Comparison of ENCODE assay signal across 8 mouse cellular contexts in genomic region chr13:59770164-59770562, GRCm38 (mm10). TPM values are rescaled to one million over a fixed set of nuclear protein-coding genes. Genes with fewer than 3 reads are reported as not detected.
A peak's percentile ranks its signal among the peaks of the same experiment; 100 is the strongest.
DNase-seq lines count a peak whose midpoint lies in the region; ATAC-seq and TF ChIP-seq lines count a peak whose summit lies in the region.

No protein-coding gene starts in this region.

- POLR2A ChIA-PET in Patski (lab: Charles Lee) = no interaction called here

- peak overlapping the region; percentile 95 for H3K27ac ChIP-seq in hindbrain, embryonic 12.5 days
- H3K27ac ChIP-seq in lung, postnatal 0 days (ENCODE audit: low read length) = peak overlapping the region; percentile 99

- in situ Hi-C loops in Patski (cut with MboI; ENCODE audit: low pct_unique_long_range_greater_than_20kb) = no loop called here

- peak overlapping the region; percentile 88 for H3K4me3 ChIP-seq in hindbrain, embryonic 12.5 days
- H3K4me3 ChIP-seq in lung, postnatal 0 days (ENCODE audit: low read depth, low read length) = peak overlapping the region; percentile 82

- no peaks in the 10 kb centered on the region for H3K27me3 ChIP-seq in Patski
- no peaks in the 10 kb centered on the region for H3K27me3 ChIP-seq in hindbrain, embryonic 12.5 days
- H3K27me3 ChIP-seq in lung, postnatal 0 days (replicated peaks; ENCODE audit: insufficient read depth, low read length) = no peaks in the 10 kb centered on the region

- no peaks in the 10 kb centered on the region for H3K9me3 ChIP-seq in hindbrain, embryonic 12.5 days (replicated peaks)
- no peaks in the 10 kb centered on the region for H3K9me3 ChIP-seq in lung, postnatal 0 days (ENCODE audit: low read length)

- TF ChIP-seq EP300 in lung, postnatal 0 days (IDR thresholded peaks at IDR 0.05) = peak; percentile 39; the same call in 1 of the 2 replicates

- under 1% methylated on average over 28 of the region's 28 CpGs for WGBS in hindbrain, embryonic 12.5 days
- under 1% methylated on average over 28 of the region's 28 CpGs for WGBS in lung, postnatal 0 days

- peak overlapping the region; percentile 64 for H3K4me2 ChIP-seq in hindbrain, embryonic 12.5 days (replicated peaks)
- H3K4me2 ChIP-seq in lung, postnatal 0 days (replicated peaks; ENCODE audit: low read depth, low read length) = peak overlapping the region; percentile 78

- DNase-seq in Patski (ENCODE audit: low read depth, low spot score) = no peak
- DNase-seq in cerebellum, postnatal 10 days = peak; percentile 92 to 93
- DNase-seq in frontal cortex, postnatal 10 days (ENCODE audit: low spot score in 2 of 2) = peak; percentile 85 to 87
- DNase-seq in layer of hippocampus, postnatal 10 days (ENCODE audit: low spot score in 2 of 2) = peak; percentile 82 to 86
- DNase-seq in lung, postnatal 0 days (ENCODE audit: low spot score) = peak; percentile 93
- peak; percentile 65 for DNase-seq in ovary, postnatal 14 days (ENCODE audit: low spot score)
- DNase-seq in thymus, postnatal 10 days (ENCODE audit: low spot score in 2 of 2) = peak; percentile 82 to 88

- H3K36me3 ChIP-seq in hindbrain, embryonic 12.5 days = peaks cover 31% of the 10 kb centered on the region
- H3K36me3 ChIP-seq in lung, postnatal 0 days (ENCODE audit: insufficient read depth, low read length) = peaks cover 7% of the 10 kb centered on the region

- H3K9ac ChIP-seq in hindbrain, embryonic 12.5 days = peak overlapping the region; percentile 88
- H3K9ac ChIP-seq in lung, postnatal 0 days (replicated peaks; ENCODE audit: low read depth) = peak overlapping the region; percentile 60

- TF ChIP-seq CTCF in Patski (IDR thresholded peaks at IDR 0.05) = no peak
- peak; percentile 55 for TF ChIP-seq CTCF in lung, postnatal 0 days (IDR thresholded peaks at IDR 0.05)

- CTCF ChIA-PET in Patski (lab: Charles Lee) = interaction anchor here (0.9 to 2.7 kb wide), 3 partner anchors 11 to 976 kb away, joined by 3 to 12 read pairs (median 4); partner anchors contain the start of gene Gm49354

- peak; percentile 52 for ATAC-seq in Patski
- ATAC-seq in hindbrain, embryonic 12.5 days (ENCODE audit: low FRiP score) = peak; percentile 94
- ATAC-seq in lung, postnatal 0 days = peak; percentile 67

- H3K4me1 ChIP-seq in hindbrain, embryonic 12.5 days = peaks cover 43% of the 10 kb centered on the region
- peaks cover 24% of the 10 kb centered on the region; the same call in 1 of the 2 replicates for H3K4me1 ChIP-seq in lung, postnatal 0 days (ENCODE audit: insufficient read depth, low read depth, low read length)

RNA-seq across cellular contexts. Expression of gene Isca1, which starts 0.6 kb away (rescaled TPM):
- polyA plus RNA-seq in Patski (2021) = 89.7 TPM
- 124 and 130 TPM in 2 replicates for polyA plus RNA-seq in hindbrain, embryonic 12.5 days (2016; fragmentation: Nextera tagmentation; extraction: Ambion mirVana)
- 100 to 1,000 TPM; 101 to 102 TPM for total RNA-seq in layer of hippocampus, postnatal 10 days (2021)
- polyA plus RNA-seq in lung, postnatal 0 days (2015; fragmentation: Nextera tagmentation; extraction: Ambion mirVana) = 131 and 135 TPM in 2 replicates

RNA-seq across cellular contexts. Expression of gene Gm49354, which starts 11.9 kb away (rescaled TPM):
- polyA plus RNA-seq in Patski (2021) = 0.22 TPM
- not detected in 2 replicates for polyA plus RNA-seq in hindbrain, embryonic 12.5 days (2016; fragmentation: Nextera tagmentation; extraction: Ambion mirVana)
- not detected for total RNA-seq in layer of hippocampus, postnatal 10 days (2021)
- polyA plus RNA-seq in lung, postnatal 0 days (2015; fragmentation: Nextera tagmentation; extraction: Ambion mirVana) = not detected in 2 replicates

RNA-seq across cellular contexts. Expression of gene 1700014D04Rik, which starts 23.6 kb away (rescaled TPM):
- polyA plus RNA-seq in Patski (2021) = 0.12 TPM
- 0.10 TPM in 1 of 2 replicates, not detected in the other for polyA plus RNA-seq in hindbrain, embryonic 12.5 days (2016; fragmentation: Nextera tagmentation; extraction: Ambion mirVana)
- 1 to 10 TPM in 1 of 2 experiments, under 1 TPM in 1; 0.56 to 1.2 TPM for total RNA-seq in layer of hippocampus, postnatal 10 days (2021)
- 0.05 and 0.18 TPM in 2 replicates for polyA plus RNA-seq in lung, postnatal 0 days (2015; fragmentation: Nextera tagmentation; extraction: Ambion mirVana)

RNA-seq across cellular contexts. Expression of gene Spata31d1d, which starts 38.6 kb away (rescaled TPM):
- not detected for polyA plus RNA-seq in Patski (2021)
- polyA plus RNA-seq in hindbrain, embryonic 12.5 days (2016; fragmentation: Nextera tagmentation; extraction: Ambion mirVana) = not detected in 2 replicates
- not detected for total RNA-seq in layer of hippocampus, postnatal 10 days (2021)
- polyA plus RNA-seq in lung, postnatal 0 days (2015; fragmentation: Nextera tagmentation; extraction: Ambion mirVana) = not detected in 2 replicates

RNA-seq across cellular contexts. Expression of gene Tut7, which starts 52.8 kb away (rescaled TPM):
- 59.7 TPM for polyA plus RNA-seq in Patski (2021)
- polyA plus RNA-seq in hindbrain, embryonic 12.5 days (2016; fragmentation: Nextera tagmentation; extraction: Ambion mirVana) = 62.9 and 70.8 TPM in 2 replicates
- total RNA-seq in layer of hippocampus, postnatal 10 days (2021) = 10 to 100 TPM; 68.9 to 71.1 TPM
- polyA plus RNA-seq in lung, postnatal 0 days (2015; fragmentation: Nextera tagmentation; extraction: Ambion mirVana) = 41.5 and 50.4 TPM in 2 replicates
